Mouse (Mus musculus): Measurements from ENCODE around the gene Nvl.

DNA sequence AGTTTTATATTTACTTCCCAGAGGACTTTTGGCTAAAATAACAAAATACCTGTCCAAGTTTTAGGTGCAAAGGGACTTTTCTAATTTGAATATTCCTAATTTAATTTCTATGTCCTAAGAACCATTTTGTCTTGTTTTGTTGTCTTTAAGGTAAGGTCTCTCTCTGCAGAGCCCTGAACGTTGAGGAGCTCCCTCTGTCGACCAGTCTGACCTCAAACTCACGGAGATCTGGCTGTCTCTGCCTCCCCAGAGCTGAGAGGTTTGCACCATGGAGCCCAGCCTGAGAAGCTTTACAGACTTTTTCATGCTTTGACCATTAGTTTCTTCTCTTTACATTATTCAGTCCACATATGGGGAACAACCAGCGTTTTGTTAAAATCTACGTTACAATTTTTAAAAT lies 70.9 kb downstream of the Nvl start:
- no peak for TF ChIP-seq CTCF (conservative IDR thresholded peaks at IDR 0.05; ENCODE audit: low read length)
- no peak for TF ChIP-seq NANOG (IDR thresholded peaks at IDR 0.05; ENCODE audit: borderline replicate concordance, low read length)
